Mouse (Mus musculus) liver, postnatal 0 days (tissue): ENCODE results near the gene Kif5c.

Source experiments
- CTCF ChIP-seq: sonication (generic); IDR thresholded peaks from 2 replicates; pipeline ENCODE4 v1.5.1; 2016; ENCODE audit warnings: antibody characterized with exemption, low read depth
- EP300 ChIP-seq: IDR thresholded peaks from 2 replicates; pipeline ENCODE4 v1.6.1; 2016; ENCODE audit warnings: antibody characterized with exemption, low read depth, mild to moderate bottlenecking

DNA sequence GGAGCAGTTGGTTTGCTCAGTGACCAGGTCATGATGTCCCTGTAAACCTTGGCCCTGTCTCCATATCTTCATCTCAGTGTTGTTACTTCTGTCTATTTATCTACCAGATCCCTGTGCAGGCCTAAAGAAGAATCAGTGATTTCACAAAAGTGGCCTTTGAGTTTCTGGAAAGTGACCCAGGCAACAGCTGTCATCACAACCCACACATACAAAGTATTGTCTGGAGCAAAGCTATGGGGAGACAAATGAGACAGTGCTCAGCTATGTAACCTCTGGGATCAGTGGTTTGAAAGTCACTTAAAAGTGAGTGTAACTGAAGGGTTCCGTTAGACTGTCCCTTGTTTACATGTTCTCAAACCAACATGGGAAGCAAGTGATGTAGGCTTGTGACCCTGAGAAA lies 32.6 kb downstream of the Kif5c start:
- no peak for TF ChIP-seq CTCF
- TF ChIP-seq EP300, result no peak
